Mouse (Mus musculus): ENCODE measurements around the gene AC129217.1.

GRCm38 (mm10) chr19:8830664-8831063, 1.1 kb downstream of the AC129217.1 start:
- no peak for TF ChIP-seq POLR2A (IDR thresholded peaks at IDR 0.05; ENCODE audit: insufficient read depth, low read depth, low read length)
- TF ChIP-seq CTCF (IDR thresholded peaks at IDR 0.05; ENCODE audit: insufficient read depth, low read depth, low read length) = no peak

Data from olfactory bulb, adult 2 months (tissue).